Mouse (Mus musculus): Measurements from ENCODE around the gene Usp5. TPM values are rescaled to one million over a fixed set of nuclear protein-coding genes. Genes with fewer than 3 reads are reported as not detected.

Gene Usp5
- 121 and 123 TPM in 2 replicates for polyA plus RNA-seq (2014; fragmentation: Nextera tagmentation; extraction: Ambion mirVana)

DNA sequence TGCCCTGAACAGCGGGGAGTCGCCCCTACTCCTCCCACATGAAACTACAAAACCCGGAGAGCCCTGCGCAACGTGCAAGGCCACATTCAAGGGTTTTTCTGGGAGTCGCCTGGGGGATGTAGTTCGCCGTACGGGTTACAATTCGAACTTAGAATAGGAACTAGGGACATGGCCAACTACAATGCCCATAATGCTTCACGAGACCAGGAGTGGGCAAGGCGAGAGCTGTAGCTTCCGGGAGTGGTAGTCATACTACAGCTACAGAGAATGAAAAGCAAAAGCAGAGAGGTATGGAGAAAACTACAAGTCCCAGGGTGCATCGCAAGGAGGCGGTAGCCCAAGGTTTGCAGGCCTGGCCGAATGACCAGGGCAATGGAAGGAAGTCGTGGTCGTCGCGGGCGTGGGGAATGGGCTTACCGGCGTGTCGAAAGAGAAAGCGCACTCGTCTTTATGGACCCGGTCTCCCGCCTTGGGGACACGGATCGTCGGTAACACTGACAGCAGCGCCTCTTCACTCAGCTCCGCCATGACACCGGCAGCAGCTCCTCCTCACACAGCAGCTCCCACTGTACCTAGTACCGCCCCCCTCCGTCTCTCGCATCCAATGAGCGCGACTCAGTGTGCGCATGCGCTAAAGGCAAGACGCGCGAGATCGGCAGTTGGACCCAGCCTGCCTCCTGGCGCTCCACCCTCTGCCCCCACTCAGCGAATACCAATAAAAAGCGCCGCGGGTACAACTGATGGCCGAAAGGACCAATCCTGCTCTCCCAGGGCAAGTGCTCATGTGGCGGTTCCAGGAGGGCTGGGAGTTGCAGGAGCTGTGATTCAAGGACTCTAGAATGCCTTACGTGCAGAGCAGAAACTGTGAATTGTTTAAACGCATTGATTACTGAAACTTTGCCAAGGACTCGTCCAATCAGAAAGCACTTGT is at the start of gene Usp5, which contains the start of gene Cdca3:
Gene Usp5 (minus strand): TSS at position 617 of the 931 bp plus-strand sequence.
Gene Cdca3 (plus strand): TSS at position 680 of the 931 bp plus-strand sequence.
- peak; percentile 93 for ATAC-seq (ENCODE audit: insufficient number of reproducible peaks, insufficient read depth, low FRiP score, low read depth)
- no peaks in the 10 kb centered on the region for H3K9me3 ChIP-seq (ENCODE audit: control insufficient read depth, low read depth, low read length)
- H3K9ac ChIP-seq (replicated peaks; ENCODE audit: low read depth, low read length) = peak within 1 kb of the TSS; percentile 52
- H3K27ac ChIP-seq (ENCODE audit: low read length) = peak within 1 kb of the TSS; percentile 84
- H3K27me3 ChIP-seq (ENCODE audit: control insufficient read depth, insufficient read depth, low read length) = no peaks in the 10 kb centered on the region
- peak within 1 kb of the TSS; percentile 69 for H3K4me3 ChIP-seq (ENCODE audit: low read depth, low read length)
- peaks cover 6% of the 10 kb centered on the region; the same call in 1 of the 2 replicates for H3K4me1 ChIP-seq (ENCODE audit: control insufficient read depth, insufficient read depth, low read length)
- H3K4me2 ChIP-seq (replicated peaks; ENCODE audit: low read depth, low read length) = peak within 1 kb of the TSS; percentile 81
- H3K36me3 ChIP-seq (ENCODE audit: control insufficient read depth, insufficient read depth, low read length) = peaks cover 37% of the 10 kb centered on the region
- WGBS = under 1% methylated on average over 55 of the region's 55 CpGs

- H3K36me3 ChIP-seq (ENCODE audit: control insufficient read depth, insufficient read depth, low read length) = no peaks in the 10 kb centered on the region
- no peaks in the 10 kb centered on the region for H3K9me3 ChIP-seq (ENCODE audit: control insufficient read depth, low read depth, low read length)
- no peaks in the 10 kb centered on the region for H3K27me3 ChIP-seq (ENCODE audit: control insufficient read depth, insufficient read depth, low read length)
- H3K4me3 ChIP-seq (ENCODE audit: low read depth, low read length) = no peak overlapping the region
- H3K9ac ChIP-seq (replicated peaks; ENCODE audit: low read depth, low read length) = no peak overlapping the region
- no peak for ATAC-seq (ENCODE audit: insufficient number of reproducible peaks, insufficient read depth, low FRiP score, low read depth)
- WGBS = 37% methylated on average over 2 of the region's 3 CpGs
- H3K27ac ChIP-seq (ENCODE audit: low read length) = no peak overlapping the region
- no peaks in the 10 kb centered on the region for H3K4me1 ChIP-seq (ENCODE audit: control insufficient read depth, insufficient read depth, low read length)
- H3K4me2 ChIP-seq (replicated peaks; ENCODE audit: low read depth, low read length) = no peak overlapping the region
Observed at GRCm38 (mm10) chr6:124874348-124874747, 45.1 kb upstream of the Usp5 start.

DNA sequence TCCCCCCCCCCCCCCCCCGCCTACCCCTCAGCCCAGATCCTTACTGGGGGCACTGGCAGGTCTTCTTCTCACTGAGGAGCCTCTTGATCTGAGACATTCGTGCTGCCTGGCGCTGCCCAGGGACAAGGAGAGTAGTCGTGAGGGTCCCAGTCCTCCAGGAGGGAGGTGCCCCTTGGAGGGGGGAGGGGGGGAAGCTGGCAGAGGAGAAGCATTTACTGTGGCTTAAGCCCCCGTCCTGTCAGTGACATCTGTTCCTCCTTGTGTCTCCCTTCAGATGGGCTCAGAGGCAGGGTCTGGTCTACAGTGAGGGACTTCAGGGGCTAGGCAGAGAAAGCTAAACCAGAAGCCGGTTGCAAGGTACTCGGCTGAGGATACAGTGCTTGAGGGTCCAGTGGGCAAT is 37.3 kb upstream of the Usp5 start:
- no peak for ATAC-seq (ENCODE audit: insufficient number of reproducible peaks, insufficient read depth, low FRiP score, low read depth)
- no peaks in the 10 kb centered on the region for H3K27me3 ChIP-seq (ENCODE audit: control insufficient read depth, insufficient read depth, low read length)
- no peaks in the 10 kb centered on the region for H3K9me3 ChIP-seq (ENCODE audit: control insufficient read depth, low read depth, low read length)
- H3K4me1 ChIP-seq (ENCODE audit: control insufficient read depth, insufficient read depth, low read length) = peaks cover 10% of the 10 kb centered on the region; the same call in 1 of the 2 replicates
- WGBS = 57% methylated on average over 6 of the region's 7 CpGs
- H3K4me2 ChIP-seq (replicated peaks; ENCODE audit: low read depth, low read length) = no peak overlapping the region
- H3K4me3 ChIP-seq (ENCODE audit: low read depth, low read length) = no peak overlapping the region
- no peak overlapping the region for H3K27ac ChIP-seq (ENCODE audit: low read length)
- H3K9ac ChIP-seq (replicated peaks; ENCODE audit: low read depth, low read length) = no peak overlapping the region
- no peaks in the 10 kb centered on the region for H3K36me3 ChIP-seq (ENCODE audit: control insufficient read depth, insufficient read depth, low read length)

DNA sequence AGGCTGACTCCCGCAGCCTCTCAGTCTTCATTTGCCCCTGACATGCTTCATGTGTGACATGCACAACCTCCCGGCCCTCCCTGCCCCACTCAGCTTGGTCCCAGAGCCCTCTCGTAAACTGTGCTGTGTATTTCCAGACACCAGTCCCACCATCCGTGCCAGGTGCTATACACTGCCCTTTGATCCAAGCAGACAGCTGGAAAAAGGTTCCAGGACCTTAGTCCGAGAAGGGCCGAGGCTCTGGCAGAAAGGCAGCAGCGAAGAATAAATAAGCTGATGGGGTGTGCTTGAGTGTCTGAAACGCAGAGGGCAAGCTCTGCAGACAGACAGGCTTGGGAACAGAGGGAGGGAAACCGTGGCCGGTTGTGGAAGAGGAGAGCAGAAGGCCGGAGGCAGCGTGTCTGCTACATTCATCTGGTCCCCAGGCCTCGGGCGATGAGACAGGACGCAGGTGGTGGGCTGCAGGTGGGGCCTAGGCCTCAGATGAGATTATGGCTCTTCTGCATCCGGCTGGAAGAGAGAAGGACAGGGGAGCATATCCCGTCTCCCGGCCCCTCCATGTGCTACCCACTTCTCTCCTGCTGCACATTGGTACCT is 36.6 kb upstream of the Usp5 start:
- no peaks in the 10 kb centered on the region for H3K9me3 ChIP-seq (ENCODE audit: control insufficient read depth, low read depth, low read length)
- H3K9ac ChIP-seq (replicated peaks; ENCODE audit: low read depth, low read length) = no peak overlapping the region
- H3K4me3 ChIP-seq (ENCODE audit: low read depth, low read length) = no peak overlapping the region
- H3K4me1 ChIP-seq (ENCODE audit: control insufficient read depth, insufficient read depth, low read length) = peaks cover 10% of the 10 kb centered on the region; the same call in 1 of the 2 replicates
- WGBS = 43% methylated on average over 18 of the region's 18 CpGs
- H3K27me3 ChIP-seq (ENCODE audit: control insufficient read depth, insufficient read depth, low read length) = no peaks in the 10 kb centered on the region
- no peak overlapping the region for H3K27ac ChIP-seq (ENCODE audit: low read length)
- H3K36me3 ChIP-seq (ENCODE audit: control insufficient read depth, insufficient read depth, low read length) = no peaks in the 10 kb centered on the region
- H3K4me2 ChIP-seq (replicated peaks; ENCODE audit: low read depth, low read length) = no peak overlapping the region
- no peak for ATAC-seq (ENCODE audit: insufficient number of reproducible peaks, insufficient read depth, low FRiP score, low read depth)

- peak; percentile 47 for ATAC-seq (ENCODE audit: insufficient number of reproducible peaks, insufficient read depth, low FRiP score, low read depth)
- 2% methylated on average over 30 of the region's 43 CpGs for WGBS
- Histone ChIP-seq H3K27me3 (ENCODE audit: control insufficient read depth, insufficient read depth, low read length) (no peaks in the 10 kb centered on the region), H3K27ac (ENCODE audit: low read length) (peak within 1 kb of the TSS; percentile 18; the same call in 1 of the 2 replicates), H3K36me3 (ENCODE audit: control insufficient read depth, insufficient read depth, low read length) (no peaks in the 10 kb centered on the region), H3K4me1 (ENCODE audit: control insufficient read depth, insufficient read depth, low read length) (peaks cover 14% of the 10 kb centered on the region; the same call in 1 of the 2 replicates), H3K9ac (replicated peaks; ENCODE audit: low read depth, low read length) (peak within 1 kb of the TSS; percentile 22; the same call in 1 of the 2 replicates), H3K9me3 (ENCODE audit: control insufficient read depth, low read depth, low read length) (no peaks in the 10 kb centered on the region), H3K4me3 (ENCODE audit: low read depth, low read length) (peak within 1 kb of the TSS; percentile 46), H3K4me2 (replicated peaks; ENCODE audit: low read depth, low read length) (peak within 1 kb of the TSS; percentile 79)
Observed at GRCm38 (mm10) chr6:124863658-124864298, 34.5 kb upstream of the Usp5 start, which contains the start of gene Gpr162. Gene Gpr162, minus strand, starts transcription at chr6:124863983.

DNA sequence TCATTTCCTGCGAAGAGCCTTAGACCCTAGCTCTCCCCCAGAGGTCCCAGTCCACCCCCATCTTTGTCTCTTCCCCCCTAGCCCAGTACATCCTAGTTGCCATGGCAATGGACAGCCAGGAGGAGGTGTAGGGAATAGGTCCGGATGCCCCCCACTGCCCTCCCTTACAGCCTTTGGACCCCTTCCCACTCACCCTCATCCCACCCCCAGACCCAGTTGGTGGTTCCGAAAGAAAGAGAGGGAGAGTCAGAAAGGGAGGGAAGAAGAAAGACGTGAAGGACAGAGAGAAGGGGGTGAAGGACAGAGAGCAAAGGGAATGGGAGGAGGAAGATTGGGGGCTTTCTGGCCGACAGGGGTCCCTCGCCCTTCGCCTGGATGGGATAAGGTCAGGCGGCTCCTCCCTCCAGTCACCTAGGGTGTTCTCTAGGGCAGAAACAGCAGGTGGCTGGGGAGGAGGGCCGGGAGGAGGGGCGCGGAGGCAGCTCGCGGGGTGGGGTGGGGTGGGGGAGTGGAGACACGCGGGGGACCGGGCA is 33.9 kb upstream of the Usp5 start:
- no peaks in the 10 kb centered on the region for H3K27me3 ChIP-seq (ENCODE audit: control insufficient read depth, insufficient read depth, low read length)
- no peaks in the 10 kb centered on the region for H3K9me3 ChIP-seq (ENCODE audit: control insufficient read depth, low read depth, low read length)

DNA sequence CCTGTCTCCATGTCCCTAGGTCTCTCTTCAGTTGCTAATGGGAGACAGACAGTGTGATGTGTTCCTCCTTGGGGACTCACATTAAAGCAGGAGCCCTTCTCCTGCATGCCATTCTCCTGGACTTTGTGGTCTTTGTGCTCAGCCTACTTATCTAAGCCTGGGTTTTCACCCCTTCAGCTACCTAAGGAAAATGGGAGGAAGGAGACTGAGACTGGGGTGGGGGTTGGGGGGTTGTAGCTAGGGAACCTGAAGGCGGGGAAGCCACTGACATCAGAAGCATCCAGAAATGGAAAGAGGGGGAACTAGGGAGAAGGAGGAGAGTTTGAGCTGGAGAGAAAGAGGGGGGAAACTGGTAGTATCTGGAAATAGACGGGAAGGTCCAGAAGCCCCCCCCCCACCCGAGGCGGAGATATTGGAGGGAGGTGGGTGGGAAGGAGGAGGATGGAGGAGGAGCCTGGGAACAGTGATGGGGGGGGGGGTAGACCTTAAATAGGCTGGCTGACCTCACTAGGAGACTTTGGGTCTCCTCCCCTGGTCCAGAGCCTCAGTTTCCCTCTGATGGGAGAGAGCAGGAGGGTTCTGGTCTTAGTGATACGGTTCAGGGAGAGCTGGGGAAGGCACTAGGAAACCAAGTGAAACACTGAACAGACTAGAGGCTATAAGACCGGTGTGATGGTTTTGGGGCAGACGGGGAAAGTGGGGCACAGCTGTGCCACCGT is 33.3 kb upstream of the Usp5 start:
- no peaks in the 10 kb centered on the region for H3K9me3 ChIP-seq (ENCODE audit: control insufficient read depth, low read depth, low read length)
- WGBS = 14% methylated on average over 8 of the region's 8 CpGs
- peak overlapping the region; percentile 79 for H3K4me2 ChIP-seq (replicated peaks; ENCODE audit: low read depth, low read length)
- ATAC-seq (ENCODE audit: insufficient number of reproducible peaks, insufficient read depth, low FRiP score, low read depth) = no peak
- no peak overlapping the region for H3K27ac ChIP-seq (ENCODE audit: low read length)
- peaks cover 14% of the 10 kb centered on the region; the same call in 1 of the 2 replicates for H3K4me1 ChIP-seq (ENCODE audit: control insufficient read depth, insufficient read depth, low read length)
- no peaks in the 10 kb centered on the region for H3K36me3 ChIP-seq (ENCODE audit: control insufficient read depth, insufficient read depth, low read length)
- no peak overlapping the region for H3K9ac ChIP-seq (replicated peaks; ENCODE audit: low read depth, low read length)
- H3K4me3 ChIP-seq (ENCODE audit: low read depth, low read length) = peak overlapping the region; percentile 46; the same call in 1 of the 2 replicates
- no peaks in the 10 kb centered on the region for H3K27me3 ChIP-seq (ENCODE audit: control insufficient read depth, insufficient read depth, low read length)

More for the DNA sequence above, 33.9 kb upstream of the Usp5 start:
- peak overlapping the region; percentile 18; the same call in 1 of the 2 replicates for H3K27ac ChIP-seq (ENCODE audit: low read length)
- peak overlapping the region; percentile 79 for H3K4me2 ChIP-seq (replicated peaks; ENCODE audit: low read depth, low read length)
- H3K4me1 ChIP-seq (ENCODE audit: control insufficient read depth, insufficient read depth, low read length) = peaks cover 14% of the 10 kb centered on the region; the same call in 1 of the 2 replicates
- peak; percentile 34 for ATAC-seq (ENCODE audit: insufficient number of reproducible peaks, insufficient read depth, low FRiP score, low read depth)
- H3K36me3 ChIP-seq (ENCODE audit: control insufficient read depth, insufficient read depth, low read length) = no peaks in the 10 kb centered on the region
- peak overlapping the region; percentile 22; the same call in 1 of the 2 replicates for H3K9ac ChIP-seq (replicated peaks; ENCODE audit: low read depth, low read length)
- peak overlapping the region; percentile 46 for H3K4me3 ChIP-seq (ENCODE audit: low read depth, low read length)
- 4% methylated on average over 9 of the region's 16 CpGs for WGBS

Data from stomach, embryonic 14.5 days (tissue).